Mouse (Mus musculus) neural tube, embryonic 15.5 days (tissue): Measurements from ENCODE around the gene Armc7. TPM values are rescaled to one million over a fixed set of nuclear protein-coding genes. Genes with fewer than 3 reads are reported as not detected.
"Not testable (repeated sequence)": the region's sequence is repeated elsewhere in the genome, so short reads cannot be mapped to it uniquely, and the experiment has no call there.

Experiments used
- ATAC-seq: fragments of 200-750 bp; cut with Nextera tagmentation; 2 replicates; pipeline ENCODE4 v1.8.0; 2017; ENCODE audit warnings: mild to moderate bottlenecking, moderate TSS enrichment, moderate library complexity; ENCODE audit not compliant: low FRiP score
- H3K27ac ChIP-seq: fragments of 300-500 bp; sonication (generic); replicated peaks from 2 replicates; pipeline ENCODE4 v1.5.1; 2015; ENCODE audit warnings: mild to moderate bottlenecking, inconsistent platforms
- H3K27me3 ChIP-seq: fragments of 300-500 bp; sonication (generic); replicated peaks from 2 replicates; pipeline ENCODE4 v1.6.1; 2015; ENCODE audit warnings: inconsistent platforms
- H3K36me3 ChIP-seq: fragments of 300-500 bp; sonication (generic); 2 replicates; pipeline ENCODE4 v1.6.1; 2015; ENCODE audit warnings: inconsistent platforms
- H3K4me1 ChIP-seq: fragments of 300-500 bp; sonication (generic); 2 replicates; pipeline ENCODE4 v1.6.1; 2015; ENCODE audit warnings: inconsistent platforms
- H3K4me2 ChIP-seq: fragments of 300-500 bp; sonication (generic); 2 replicates; pipeline ENCODE4 v1.6.1; 2015; ENCODE audit warnings: inconsistent platforms, mild to moderate bottlenecking, moderate library complexity
- H3K4me3 ChIP-seq: fragments of 300-500 bp; sonication (generic); replicated peaks from 2 replicates; pipeline ENCODE4 v1.5.1; 2015; ENCODE audit warnings: mild to moderate bottlenecking, inconsistent platforms
- H3K9ac ChIP-seq: fragments of 300-500 bp; sonication (generic); replicated peaks from 2 replicates; pipeline ENCODE4 v1.6.1; 2015; ENCODE audit warnings: mild to moderate bottlenecking, inconsistent platforms
- H3K9me3 ChIP-seq: fragments of 300-500 bp; sonication (generic); replicated peaks from 2 replicates; pipeline ENCODE4 v1.6.1; 2016; ENCODE audit warnings: inconsistent platforms
- WGBS: fragments of 180-500 bp; shearing (Covaris S2); methylation state at CpG from one replicate; pipeline ENCODE4 v1.1.7; 2015; ENCODE audit warnings: mixed read lengths; 5-methylcytosine and 5-hydroxymethylcytosine counted together
- polyA plus RNA-seq: library from polyadenylated mRNA; unstranded; fragments of >200 nt; fragmentation: Nextera tagmentation; extraction: Ambion mirVana; gene quantifications from 2 replicates; pipeline ENCODE4 v1.2.1, GENCODE M21; 2015

Armc7 gene
- polyA plus RNA-seq, 1 experiment from 2014 or later: 17.8 TPM

DNA sequence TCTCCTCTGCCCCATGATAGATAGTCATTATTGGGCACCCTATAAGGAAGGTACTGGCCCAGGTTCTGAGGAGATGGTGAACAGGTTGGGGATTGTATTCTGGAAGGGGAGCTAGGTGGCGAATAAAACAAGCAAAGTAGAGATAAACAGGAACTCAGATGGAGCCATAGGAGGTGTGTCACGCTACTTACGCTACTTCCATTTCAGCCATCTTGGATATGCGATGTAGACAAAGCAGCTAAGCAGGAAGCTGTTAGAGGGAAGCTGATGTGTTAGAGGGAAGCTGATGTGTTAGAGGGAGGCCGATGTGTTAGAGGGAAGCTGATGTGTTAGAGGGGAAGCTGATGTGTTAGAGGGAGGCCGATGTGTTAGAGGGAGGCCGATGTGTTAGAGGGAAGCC, 1.9 kb downstream of the Armc7 start:
- ATAC-seq, H3K27me3 ChIP-seq, H3K4me3 ChIP-seq, H3K27ac ChIP-seq, H3K9me3 ChIP-seq: not testable (repeated sequence)
- H3K9ac ChIP-seq: peak overlapping the region; percentile 20; the same call in 1 of the 2 replicates
- peaks cover 25% of the 10 kb centered on the region; the same call in 1 of the 2 replicates for H3K36me3 ChIP-seq
- H3K4me1 ChIP-seq: peaks cover 39% of the 10 kb centered on the region
- H3K4me2 ChIP-seq: peak overlapping the region; percentile 91
- WGBS: 87% methylated on average over 7 of the region's 7 CpGs

DNA sequence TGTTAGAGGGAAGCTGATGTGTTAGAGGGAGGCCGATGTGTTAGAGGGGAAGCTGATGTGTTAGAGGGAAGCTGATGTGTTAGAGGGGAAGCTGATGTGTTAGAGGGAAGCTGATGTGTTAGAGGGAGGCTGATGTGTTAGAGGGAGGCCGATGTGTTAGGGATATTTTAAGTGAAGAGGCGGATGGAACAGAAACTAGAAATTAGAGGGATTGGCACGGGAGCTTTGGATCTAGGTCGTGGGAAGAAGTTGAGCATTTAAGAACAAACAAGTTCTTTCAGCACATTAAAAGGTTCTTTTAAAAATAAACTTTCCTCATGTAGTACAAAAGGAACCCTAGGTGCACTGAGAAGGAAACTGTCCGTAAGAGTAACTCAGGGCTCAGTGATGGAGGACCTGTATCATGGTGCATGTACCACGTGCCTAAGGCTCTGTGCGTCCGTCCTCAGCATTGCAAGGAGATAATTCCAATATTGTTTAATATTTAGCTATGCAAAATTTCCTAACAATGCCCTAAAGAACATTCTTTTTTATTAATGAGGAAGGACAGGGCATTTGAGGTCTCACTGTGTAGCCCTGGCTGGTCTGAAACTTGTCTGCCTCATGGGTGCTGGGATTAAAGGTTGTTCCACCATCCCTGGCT, 3.0 kb downstream of the Armc7 start:
- Histone ChIP-seq H3K9me3 (no peaks in the 10 kb centered on the region), H3K36me3 (peaks cover 26% of the 10 kb centered on the region; the same call in 1 of the 2 replicates), H3K27ac (no peak overlapping the region), H3K9ac (no peak overlapping the region), H3K4me1 (peaks cover 38% of the 10 kb centered on the region), H3K27me3 (no peaks in the 10 kb centered on the region), H3K4me2 (no peak overlapping the region), H3K4me3 (no peak overlapping the region)
- 87% methylated on average over 9 of the region's 9 CpGs for WGBS
- no peak for ATAC-seq

DNA sequence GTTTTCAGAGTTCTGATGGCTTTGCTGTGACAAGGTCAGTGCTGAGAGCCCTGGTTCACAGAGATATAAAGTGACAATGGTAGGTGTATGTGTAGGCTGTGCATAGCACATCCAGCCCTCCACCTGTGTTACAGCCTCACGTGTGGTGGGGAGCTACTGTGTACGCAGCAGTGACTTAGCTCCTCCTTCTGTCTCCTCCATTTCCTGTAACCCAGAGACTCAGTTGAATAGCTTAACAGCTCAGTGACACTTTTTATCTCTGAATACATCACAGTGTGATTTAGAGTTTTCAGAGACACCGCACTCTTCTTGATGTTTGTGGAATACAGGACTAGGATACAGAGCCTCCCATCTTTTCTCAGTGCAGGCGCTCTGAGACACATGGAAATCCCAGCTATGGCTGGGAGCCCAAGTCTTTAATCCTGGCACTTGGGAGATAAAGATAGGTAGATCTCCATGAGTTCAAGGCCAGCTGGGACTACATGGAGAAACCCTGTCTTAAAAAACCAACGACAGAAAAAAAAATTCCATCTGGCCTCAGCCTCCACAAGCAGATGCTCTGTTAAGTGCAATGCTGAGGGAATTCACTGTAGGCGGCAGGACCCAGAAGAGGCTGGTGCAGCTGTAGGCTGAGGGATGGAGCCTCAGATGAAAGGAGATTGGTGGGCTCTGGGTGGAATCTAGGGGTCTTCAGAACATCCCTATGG, 6.2 kb downstream of the Armc7 start:
- H3K27me3 ChIP-seq: no peaks in the 10 kb centered on the region
- no peaks in the 10 kb centered on the region for H3K9me3 ChIP-seq
- peaks cover 26% of the 10 kb centered on the region; the same call in 1 of the 2 replicates for H3K36me3 ChIP-seq
- no peak overlapping the region for H3K9ac ChIP-seq
- no peak overlapping the region for H3K4me2 ChIP-seq
- peaks cover 13% of the 10 kb centered on the region for H3K4me1 ChIP-seq
- ATAC-seq: no peak
- WGBS: 87% methylated on average over 6 of the region's 6 CpGs
- no peak overlapping the region for H3K27ac ChIP-seq
- H3K4me3 ChIP-seq: no peak overlapping the region

DNA sequence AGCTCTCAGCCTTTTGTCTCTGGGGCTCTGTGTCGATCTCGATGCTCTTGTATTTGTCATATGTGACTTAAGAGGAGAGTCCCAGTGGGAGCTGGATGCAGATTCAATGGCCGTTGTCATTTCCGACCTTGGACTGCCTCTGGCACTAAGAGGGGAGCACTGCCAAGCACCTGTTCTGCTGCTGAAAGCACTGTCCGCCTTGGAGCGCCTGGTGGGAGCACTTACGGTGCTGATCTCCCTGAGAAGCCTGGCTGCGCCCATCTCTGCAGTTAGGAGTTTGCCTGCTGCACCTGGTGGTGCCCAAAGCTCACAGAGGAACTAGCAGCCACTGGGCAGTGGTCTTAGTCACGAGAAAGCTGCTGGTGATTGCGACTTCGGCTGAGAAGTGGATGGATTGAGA, 7.8 kb downstream of the Armc7 start:
- 0 out of 2 replicates have a peak overlapping the region, but pooled peaks have one; percentile 33 for H3K27ac ChIP-seq

DNA sequence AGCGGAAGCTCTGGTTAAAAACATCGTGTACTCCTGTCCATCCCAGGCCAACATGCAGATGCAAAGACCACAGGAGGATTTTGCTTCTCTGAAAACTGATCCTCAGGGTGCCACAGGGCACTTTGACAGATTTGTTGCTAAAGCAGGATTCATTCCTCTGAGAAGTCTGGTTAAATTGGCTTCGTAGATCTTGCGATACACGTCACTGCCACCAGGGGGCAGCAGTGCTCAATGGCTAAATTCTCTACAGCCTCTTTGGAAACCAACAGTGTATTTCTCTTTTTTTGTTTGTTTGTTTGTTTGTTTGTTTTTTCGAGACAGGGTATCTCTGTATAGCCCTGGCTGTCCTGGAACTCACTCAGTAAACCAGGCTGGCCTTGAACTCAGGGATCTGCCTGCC, 8.3 kb downstream of the Armc7 start:
- Histone ChIP-seq H3K9ac (no peak overlapping the region), H3K36me3 (peaks cover 24% of the 10 kb centered on the region; the same call in 1 of the 2 replicates), H3K27ac (0 out of 2 replicates have a peak overlapping the region, but pooled peaks have one; percentile 33), H3K4me3 (no peak overlapping the region), H3K9me3 (no peaks in the 10 kb centered on the region), H3K4me2 (no peak overlapping the region), H3K27me3 (no peaks in the 10 kb centered on the region), H3K4me1 (peaks cover 5% of the 10 kb centered on the region; the same call in 1 of the 2 replicates)
- 15% methylated on average over 6 of the region's 6 CpGs for WGBS
- ATAC-seq: no peak

More for the DNA sequence above, 7.8 kb downstream of the Armc7 start:
- Histone ChIP-seq H3K9ac (no peak overlapping the region), H3K4me2 (no peak overlapping the region), H3K4me1 (peaks cover 5% of the 10 kb centered on the region; the same call in 1 of the 2 replicates), H3K36me3 (peaks cover 26% of the 10 kb centered on the region; the same call in 1 of the 2 replicates), H3K4me3 (no peak overlapping the region), H3K27me3 (no peaks in the 10 kb centered on the region), H3K9me3 (no peaks in the 10 kb centered on the region)
- ATAC-seq: no peak
- 63% methylated on average over 11 of the region's 11 CpGs for WGBS

DNA sequence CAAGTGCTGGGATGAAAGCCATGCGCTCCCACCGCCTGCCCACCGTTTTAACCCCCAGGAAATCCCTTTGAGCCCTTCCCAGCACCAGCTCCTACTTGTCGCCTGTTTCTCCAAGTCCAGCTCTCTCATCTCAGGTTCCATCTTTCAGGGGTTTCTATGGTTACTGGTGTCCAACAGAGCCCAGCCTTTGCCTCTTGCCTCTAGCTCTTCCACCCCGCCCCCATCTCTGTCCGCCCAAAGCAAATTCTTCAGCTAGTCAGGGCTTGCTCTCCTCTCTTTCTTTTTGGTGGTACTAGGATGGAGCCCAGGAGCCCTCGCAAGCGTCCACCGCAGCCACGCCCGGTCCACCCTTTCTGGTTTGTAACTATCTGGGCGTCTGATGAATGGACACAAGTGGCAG, 9.7 kb downstream of the Armc7 start:
- H3K4me1 ChIP-seq: peaks cover 9% of the 10 kb centered on the region; the same call in 1 of the 2 replicates
- H3K9ac ChIP-seq: no peak overlapping the region
- H3K4me3 ChIP-seq: no peak overlapping the region
- peaks cover 20% of the 10 kb centered on the region for H3K36me3 ChIP-seq
- no peaks in the 10 kb centered on the region for H3K9me3 ChIP-seq
- 57% methylated on average over 12 of the region's 12 CpGs for WGBS
- no peak for ATAC-seq
- H3K4me2 ChIP-seq: no peak overlapping the region
- no peaks in the 10 kb centered on the region for H3K27me3 ChIP-seq
- H3K27ac ChIP-seq: no peak overlapping the region

DNA sequence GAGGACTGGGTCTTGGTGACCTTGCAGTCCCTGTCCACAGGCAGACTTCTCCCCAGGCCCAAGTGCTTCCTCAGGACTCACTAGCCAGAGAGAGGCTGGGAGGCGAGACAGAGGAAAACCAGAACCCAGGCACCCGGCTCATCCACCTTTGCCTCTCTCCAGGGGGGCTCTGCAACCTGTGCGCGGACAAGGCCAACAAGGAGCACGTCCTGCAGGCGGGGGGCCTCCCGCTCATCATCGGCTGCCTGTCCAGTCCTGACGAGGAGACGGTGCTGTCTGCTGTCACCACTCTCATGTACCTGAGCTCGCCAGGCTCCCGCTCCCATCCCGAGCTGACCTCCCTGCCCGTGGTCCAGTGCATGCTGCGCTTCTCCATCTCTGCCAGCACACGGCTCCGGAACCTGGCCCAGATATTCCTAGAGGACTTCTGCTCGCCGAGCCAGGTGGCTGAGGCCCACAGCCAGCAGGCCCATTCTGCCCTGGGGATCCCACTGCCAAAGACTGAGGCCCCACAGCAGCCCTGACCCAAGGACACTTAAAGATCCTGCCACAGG, 13.2 kb downstream of the Armc7 start:
- H3K27me3 ChIP-seq: no peaks in the 10 kb centered on the region
- no peak overlapping the region for H3K9ac ChIP-seq
- peaks cover 26% of the 10 kb centered on the region for H3K4me1 ChIP-seq
- whole genome bisulfite sequencing: 89% methylated on average over 19 of the region's 19 CpGs
- no peak overlapping the region for H3K27ac ChIP-seq
- ATAC-seq: no peak
- no peak overlapping the region for H3K4me2 ChIP-seq
- no peaks in the 10 kb centered on the region for H3K9me3 ChIP-seq
- peaks cover 9% of the 10 kb centered on the region for H3K36me3 ChIP-seq
- H3K4me3 ChIP-seq: no peak overlapping the region

DNA sequence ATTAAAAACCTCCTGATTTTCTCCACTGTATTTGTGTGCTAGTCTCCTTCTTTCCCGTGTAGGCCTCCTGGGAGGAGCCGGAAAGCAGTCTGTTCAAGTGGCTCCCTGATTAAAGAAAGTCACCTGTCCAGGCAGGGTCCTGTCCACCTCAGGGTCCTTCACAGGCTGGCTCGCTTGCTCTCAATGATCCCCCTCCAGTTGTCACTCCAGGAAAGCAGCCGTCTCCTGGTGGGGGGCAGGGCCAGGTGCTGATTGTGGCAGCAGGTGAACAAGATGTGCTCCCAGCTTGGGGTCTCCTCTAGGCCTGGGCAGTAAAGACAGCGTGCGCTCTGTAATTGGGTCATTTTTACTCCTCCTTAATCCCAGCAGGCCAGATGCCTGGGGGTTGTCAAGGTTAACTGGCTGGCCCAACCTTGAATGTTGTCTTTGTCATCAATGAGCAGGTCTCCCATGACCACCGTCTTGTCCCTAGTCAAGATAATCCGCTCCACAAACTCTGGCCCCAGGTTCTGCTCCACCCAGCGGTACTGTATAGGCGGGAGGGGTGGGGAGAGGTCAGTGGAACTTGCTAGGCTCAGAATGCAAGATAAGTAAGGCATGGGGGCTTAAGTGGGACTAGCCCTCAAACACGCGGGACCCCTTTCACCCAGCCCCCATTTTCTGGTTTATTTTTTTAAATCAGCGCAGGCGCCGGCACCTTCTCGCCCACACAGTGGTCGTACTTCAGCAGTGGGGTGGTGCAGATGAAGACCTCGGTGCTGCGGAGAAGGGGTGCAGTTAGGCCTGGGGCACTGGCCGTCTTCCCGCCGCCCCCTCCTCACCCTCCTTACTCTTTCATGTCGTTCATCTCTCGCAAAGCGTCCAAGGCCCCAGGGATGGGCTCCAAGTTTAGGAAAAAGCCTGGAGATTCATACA, 15.2 kb downstream of the Armc7 start:
- H3K9me3 ChIP-seq: no peaks in the 10 kb centered on the region
- ATAC-seq: peak; percentile 43

DNA sequence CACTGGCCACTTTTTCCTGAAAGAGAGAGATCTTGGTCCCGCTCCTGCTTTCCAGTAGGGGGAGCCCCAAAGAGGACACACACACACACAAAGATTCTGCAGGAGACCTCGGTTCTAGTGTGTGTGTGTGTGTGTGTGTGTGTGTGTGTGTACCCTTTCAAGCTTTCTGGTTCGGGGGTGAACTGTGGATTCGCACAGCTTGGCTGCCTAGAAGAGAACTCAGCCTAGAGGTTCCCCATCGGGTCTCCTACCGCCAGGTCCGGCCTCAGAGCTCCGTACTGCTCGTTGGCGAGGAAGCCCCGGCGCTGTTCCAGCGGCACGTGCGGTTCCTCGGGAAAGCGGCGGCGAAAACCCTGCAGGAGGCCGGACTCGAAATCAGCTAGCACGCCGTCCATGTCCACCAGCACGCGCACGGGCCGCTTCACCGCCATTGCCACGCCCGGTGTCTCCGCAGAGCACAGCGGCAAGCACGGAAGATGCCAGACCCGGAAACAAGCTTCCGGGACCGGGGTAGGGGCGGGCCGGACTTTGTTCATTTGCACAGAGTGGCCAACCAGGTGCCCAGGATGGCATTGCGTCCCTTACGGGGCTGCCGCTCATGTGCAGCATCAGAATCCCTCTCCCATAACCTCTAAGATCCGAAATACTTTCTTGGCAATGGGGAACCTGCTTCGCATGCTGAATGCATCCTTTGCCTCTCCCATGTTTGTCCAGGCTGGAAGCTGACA, 16.1 kb downstream of the Armc7 start, which contains the start of gene Nt5c:
Gene Nt5c (minus strand): TSS at position 507 of the 728 bp plus-strand sequence.
- Histone ChIP-seq H3K27ac (peak within 1 kb of the TSS; percentile 89), H3K4me3 (peak within 1 kb of the TSS; percentile 72), H3K9me3 (no peaks in the 10 kb centered on the region), H3K36me3 (peaks cover 9% of the 10 kb centered on the region), H3K4me1 (peaks cover 26% of the 10 kb centered on the region), H3K27me3 (no peaks in the 10 kb centered on the region), H3K4me2 (peak within 1 kb of the TSS; percentile 87), H3K9ac (peak within 1 kb of the TSS; percentile 72)
- 0% methylated on average over 43 of the region's 43 CpGs for WGBS
- peak; percentile 94 for ATAC-seq

More for the DNA sequence above, 15.2 kb downstream of the Armc7 start:
- Histone ChIP-seq H3K9ac (peak overlapping the region; percentile 72), H3K4me3 (peak overlapping the region; percentile 72), H3K4me1 (peaks cover 26% of the 10 kb centered on the region), H3K4me2 (peak overlapping the region; percentile 87), H3K27me3 (no peaks in the 10 kb centered on the region), H3K36me3 (peaks cover 9% of the 10 kb centered on the region), H3K27ac (peak overlapping the region; percentile 89)
- WGBS: 27% methylated on average over 25 of the region's 25 CpGs

DNA sequence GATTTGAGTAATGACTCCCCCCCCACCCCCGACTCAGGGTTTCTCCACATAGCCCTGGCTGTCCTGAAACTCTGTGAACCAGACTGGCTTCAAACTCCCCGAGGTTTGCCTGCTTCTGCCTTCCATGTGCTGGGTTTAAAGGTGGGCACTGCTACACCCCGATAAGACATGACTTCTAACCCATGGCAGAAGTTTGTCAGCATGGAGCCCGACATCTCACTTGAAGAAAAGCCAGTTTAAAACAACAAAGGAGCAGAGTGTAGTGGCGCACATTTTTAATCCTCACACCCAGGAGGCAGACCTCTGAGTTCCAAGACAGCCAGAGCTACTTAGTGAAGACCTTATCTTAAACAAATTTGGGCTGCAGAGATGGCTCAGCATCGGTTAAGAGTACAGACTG, 16.9 kb downstream of the Armc7 start:
- no peak for ATAC-seq
- Histone ChIP-seq H3K4me3 (peak overlapping the region; percentile 72), H3K4me2 (peak overlapping the region; percentile 87), H3K36me3 (peaks cover 15% of the 10 kb centered on the region), H3K9me3 (no peaks in the 10 kb centered on the region), H3K27me3 (no peaks in the 10 kb centered on the region), H3K9ac (peak overlapping the region; percentile 72), H3K27ac (peak overlapping the region; percentile 89; the same call in 1 of the 2 replicates), H3K4me1 (peaks cover 26% of the 10 kb centered on the region)
- WGBS: 39% methylated on average over 6 of the region's 6 CpGs
